Mouse (Mus musculus) hindbrain, postnatal 0 days (tissue): ENCODE data around the gene Wwp2. TPM values are rescaled to one million over a fixed set of nuclear protein-coding genes. Genes with fewer than 3 reads are reported as not detected.

Source experiments
- ATAC-seq: fragments of 200-750 bp; cut with Nextera tagmentation; 2 replicates; pipeline ENCODE4 v1.8.0; 2017; ENCODE audit warnings: mild to moderate bottlenecking, moderate TSS enrichment, moderate library complexity
- DNase-seq: peaks from one replicate; pipeline ENCODE4 v3.0.0-alpha.2; 2015; ENCODE audit warnings: low spot score
- H3K27ac ChIP-seq: fragments of 300-500 bp; sonication (generic); 2 replicates; pipeline ENCODE4 v1.5.1; 2014; ENCODE audit warnings: mild to moderate bottlenecking
- H3K27me3 ChIP-seq: fragments of 300-500 bp; sonication (generic); 2 replicates; pipeline ENCODE4 v1.6.1; 2014; ENCODE audit warnings: low read length, mixed read lengths; ENCODE audit not compliant: insufficient read depth
- H3K36me3 ChIP-seq: fragments of 300-500 bp; sonication (generic); 2 replicates; pipeline ENCODE4 v1.6.1; 2014; ENCODE audit warnings: low read length, mixed read lengths; ENCODE audit not compliant: insufficient read depth
- H3K4me1 ChIP-seq: fragments of 300-500 bp; sonication (generic); 2 replicates; pipeline ENCODE4 v1.6.1; 2014; ENCODE audit warnings: antibody characterized with exemption, low read length, mixed read lengths; ENCODE audit not compliant: insufficient read depth
- H3K4me2 ChIP-seq: fragments of 300-500 bp; sonication (generic); 2 replicates; pipeline ENCODE4 v1.6.1; 2014; ENCODE audit warnings: low read depth, mild to moderate bottlenecking, low read length, moderate library complexity, mixed read lengths
- H3K4me3 ChIP-seq: fragments of 300-500 bp; sonication (generic); 2 replicates; pipeline ENCODE4 v1.5.1; 2014; ENCODE audit warnings: low read length
- H3K9ac ChIP-seq: fragments of 300-500 bp; sonication (generic); replicated peaks from 2 replicates; pipeline ENCODE4 v1.6.1; 2014; ENCODE audit warnings: mild to moderate bottlenecking, low read length, moderate library complexity, mixed read lengths
- H3K9me3 ChIP-seq: fragments of 300-500 bp; sonication (generic); 2 replicates; pipeline ENCODE4 v1.6.1; 2016; ENCODE audit warnings: low read length, mixed read lengths
- CTCF ChIP-seq: IDR thresholded peaks from 2 replicates; pipeline ENCODE4 v1.5.1; 2016; ENCODE audit warnings: antibody characterized with exemption, control low read depth, low read depth
- WGBS: fragments of 180-500 bp; shearing (Covaris S2); extraction: QIAGEN DNeasy Blood & Tissue Kit; methylation state at CpG from one replicate; pipeline ENCODE4 v1.1.7; 2014; 5-methylcytosine and 5-hydroxymethylcytosine counted together
- polyA plus RNA-seq: library from polyadenylated mRNA; unstranded; fragments of >200 nt; fragmentation: Nextera tagmentation; extraction: Ambion mirVana; gene quantifications from 2 replicates; pipeline ENCODE4 v1.2.1, GENCODE M21; 2015
- total RNA-seq: library from RNA; depleted of rRNA; stranded (reverse); fragments of >200 nt; gene quantifications from 2 replicates; pipeline ENCODE4 v1.2.3, GENCODE M21; 2014

The Wwp2 gene
- total and polyA plus RNA-seq, 2 experiments from 2014 or later: 33.0 to 41.9 TPM

DNA sequence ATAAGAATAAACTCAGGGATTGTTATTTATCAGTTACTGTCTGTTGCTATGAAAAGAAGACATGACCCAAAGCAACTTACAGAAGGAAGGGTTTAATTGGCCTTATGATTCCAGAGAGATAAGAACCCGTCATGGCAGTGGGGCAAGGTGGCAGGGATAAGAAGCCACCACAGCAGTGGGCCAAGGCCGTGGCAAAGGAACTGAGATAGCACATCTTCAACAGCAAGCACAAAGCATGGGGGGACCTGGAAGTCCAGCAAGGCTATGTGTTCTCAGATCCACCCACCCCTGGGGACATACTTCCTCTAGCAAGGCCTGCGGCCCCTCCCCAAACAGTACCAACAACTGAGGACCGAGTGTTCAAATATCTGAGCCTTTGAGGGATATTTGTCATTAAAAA is 141.5 kb downstream of the Wwp2 start:
- DNase-seq (no peak), ATAC-seq (no peak)
- Histone ChIP-seq H3K4me2 (no peak overlapping the region), H3K9me3 (no peaks in the 10 kb centered on the region), H3K4me1 (no peaks in the 10 kb centered on the region), H3K27me3 (no peaks in the 10 kb centered on the region), H3K27ac (no peak overlapping the region), H3K4me3 (no peak overlapping the region), H3K36me3 (peaks cover 34% of the 10 kb centered on the region), H3K9ac (no peak overlapping the region)
- TF ChIP-seq CTCF: no peak
- WGBS: 89% methylated on average over 4 of the region's 4 CpGs

DNA sequence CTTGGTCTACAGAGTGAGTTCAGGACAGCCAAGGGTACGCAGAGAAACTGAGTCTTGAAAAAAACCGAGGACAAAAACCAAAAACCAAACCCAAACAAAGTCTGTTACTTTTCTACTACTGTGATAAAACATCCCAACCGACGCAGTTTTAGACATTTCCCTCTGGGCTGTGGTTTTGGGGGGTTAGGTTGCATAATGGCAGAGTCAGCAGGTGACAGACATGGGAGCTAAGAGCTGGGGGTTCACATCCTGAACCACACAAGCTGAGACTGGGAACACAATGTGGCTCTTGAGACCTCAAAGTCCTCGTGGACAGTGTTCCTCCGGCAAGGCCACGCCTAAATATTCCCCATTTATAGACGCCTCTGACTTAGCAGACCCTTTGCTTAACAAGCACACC is 142.0 kb downstream of the Wwp2 start:
- H3K4me3 ChIP-seq: no peak overlapping the region
- no peaks in the 10 kb centered on the region for H3K9me3 ChIP-seq
- DNase-seq (no peak), ATAC-seq (no peak)
- no peak for TF ChIP-seq CTCF
- H3K4me2 ChIP-seq: no peak overlapping the region
- no peaks in the 10 kb centered on the region for H3K4me1 ChIP-seq
- peaks cover 39% of the 10 kb centered on the region for H3K36me3 ChIP-seq
- H3K27ac ChIP-seq: no peak overlapping the region
- no peaks in the 10 kb centered on the region for H3K27me3 ChIP-seq
- 92% methylated on average over 8 of the region's 8 CpGs for WGBS
- H3K9ac ChIP-seq: no peak overlapping the region

DNA sequence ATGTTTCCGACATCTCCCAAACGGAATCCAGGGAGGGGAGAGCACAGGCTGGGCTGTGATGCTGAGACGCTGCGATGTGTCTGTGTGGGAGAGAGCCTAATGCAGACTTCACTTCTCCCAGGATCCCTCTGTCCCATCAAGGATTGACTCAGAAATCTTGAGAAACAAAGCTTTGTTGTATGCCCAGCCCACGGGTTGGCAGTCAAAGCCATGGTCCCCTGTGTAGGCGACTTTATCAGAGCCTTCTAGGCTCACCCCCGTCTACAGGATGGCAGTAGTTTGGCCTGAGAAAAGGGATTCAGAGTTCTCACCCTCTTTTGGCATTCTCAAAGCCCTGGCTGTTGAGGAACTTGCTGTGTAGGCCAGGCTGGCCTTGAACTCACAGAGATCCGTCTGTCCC is 142.4 kb downstream of the Wwp2 start:
- Histone ChIP-seq H3K9me3 (no peaks in the 10 kb centered on the region), H3K4me1 (no peaks in the 10 kb centered on the region), H3K9ac (no peak overlapping the region), H3K27ac (no peak overlapping the region), H3K4me3 (no peak overlapping the region), H3K36me3 (peaks cover 43% of the 10 kb centered on the region), H3K4me2 (no peak overlapping the region), H3K27me3 (no peaks in the 10 kb centered on the region)
- ATAC-seq (no peak), DNase-seq (no peak)
- 83% methylated on average over 8 of the region's 8 CpGs for WGBS
- TF ChIP-seq CTCF: no peak

DNA sequence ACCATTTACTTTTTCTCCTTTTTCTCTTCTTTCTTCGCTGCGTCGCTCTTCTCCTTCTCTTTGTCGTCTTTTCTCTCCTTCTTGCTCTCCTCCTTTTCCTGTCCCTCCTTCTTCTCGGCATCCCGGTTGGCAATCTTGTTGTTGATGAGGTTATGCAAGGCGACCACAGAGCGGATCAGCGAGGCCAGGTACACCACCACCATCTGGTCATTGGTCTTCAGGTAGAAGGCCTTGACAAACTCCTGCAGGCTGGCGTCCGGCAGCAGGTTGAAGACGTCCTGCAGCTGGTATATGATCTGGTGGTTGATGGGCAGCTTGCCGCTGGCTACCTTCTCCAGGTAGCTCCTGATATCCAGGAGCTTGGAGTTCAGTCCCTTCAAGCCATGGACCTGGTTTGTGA is 144.7 kb downstream of the Wwp2 start:
- no peak overlapping the region for H3K4me2 ChIP-seq
- no peaks in the 10 kb centered on the region for H3K4me1 ChIP-seq
- no peak overlapping the region for H3K27ac ChIP-seq
- WGBS: 94% methylated on average over 13 of the region's 13 CpGs
- H3K27me3 ChIP-seq: no peaks in the 10 kb centered on the region
- peaks cover 59% of the 10 kb centered on the region for H3K36me3 ChIP-seq
- TF ChIP-seq CTCF: no peak
- no peak overlapping the region for H3K4me3 ChIP-seq
- no peak for DNase-seq
- no peak overlapping the region for H3K9ac ChIP-seq
- ATAC-seq: no peak
- no peaks in the 10 kb centered on the region for H3K9me3 ChIP-seq

DNA sequence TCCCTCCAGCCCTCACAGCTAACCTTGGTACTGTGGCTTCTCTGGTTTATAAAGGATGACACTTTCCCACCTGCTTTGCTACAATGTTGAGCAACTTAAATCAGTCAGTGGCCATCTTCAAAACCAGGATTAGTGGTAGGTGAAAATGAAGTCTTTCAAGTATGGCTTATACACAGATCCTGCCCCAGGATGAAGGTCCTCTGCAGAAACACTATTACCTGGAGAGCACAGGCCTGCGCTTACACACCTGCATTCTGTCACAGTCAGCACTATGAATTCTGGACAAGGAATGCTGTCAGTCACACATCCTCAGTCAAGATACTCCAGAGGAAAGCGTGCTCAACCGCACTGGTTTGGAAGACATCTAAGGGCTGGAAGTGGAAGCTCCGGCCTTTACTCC is 145.4 kb downstream of the Wwp2 start:
- WGBS: 96% methylated on average over 4 of the region's 4 CpGs
- no peak for TF ChIP-seq CTCF
- Histone ChIP-seq H3K4me3 (no peak overlapping the region), H3K36me3 (peaks cover 62% of the 10 kb centered on the region), H3K27ac (no peak overlapping the region), H3K27me3 (no peaks in the 10 kb centered on the region), H3K9me3 (no peaks in the 10 kb centered on the region), H3K4me1 (no peaks in the 10 kb centered on the region; the same call in 1 of the 2 replicates), H3K4me2 (no peak overlapping the region), H3K9ac (no peak overlapping the region)
- no peak for DNase-seq
- ATAC-seq: no peak

DNA sequence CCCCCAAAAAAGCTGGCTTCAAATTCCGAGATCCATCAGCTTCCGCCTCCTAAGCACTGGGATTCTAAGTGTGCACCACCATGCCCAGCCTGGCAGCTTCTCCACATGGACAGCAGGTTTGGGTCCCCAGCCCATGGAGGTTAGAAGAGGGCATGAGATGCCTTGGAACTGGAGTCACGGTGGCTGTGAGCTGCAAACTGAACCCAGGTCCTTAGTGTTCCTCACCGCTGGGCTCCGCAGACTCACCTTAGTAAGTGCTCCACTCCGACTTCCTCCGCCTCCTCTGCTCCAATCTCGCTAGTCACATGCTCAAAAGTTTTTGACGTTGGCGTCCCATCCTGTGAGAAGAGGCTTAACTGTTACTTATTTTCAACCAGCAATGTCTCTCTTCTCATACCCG is 146.0 kb downstream of the Wwp2 start:
- ATAC-seq (no peak), DNase-seq (no peak)
- H3K27ac ChIP-seq: no peak overlapping the region
- no peak for TF ChIP-seq CTCF
- no peaks in the 10 kb centered on the region for H3K9me3 ChIP-seq
- H3K9ac ChIP-seq: no peak overlapping the region
- H3K4me1 ChIP-seq: no peaks in the 10 kb centered on the region; the same call in 1 of the 2 replicates
- no peak overlapping the region for H3K4me2 ChIP-seq
- H3K27me3 ChIP-seq: no peaks in the 10 kb centered on the region
- no peak overlapping the region for H3K4me3 ChIP-seq
- H3K36me3 ChIP-seq: peaks cover 62% of the 10 kb centered on the region
- 96% methylated on average over 11 of the region's 11 CpGs for WGBS

DNA sequence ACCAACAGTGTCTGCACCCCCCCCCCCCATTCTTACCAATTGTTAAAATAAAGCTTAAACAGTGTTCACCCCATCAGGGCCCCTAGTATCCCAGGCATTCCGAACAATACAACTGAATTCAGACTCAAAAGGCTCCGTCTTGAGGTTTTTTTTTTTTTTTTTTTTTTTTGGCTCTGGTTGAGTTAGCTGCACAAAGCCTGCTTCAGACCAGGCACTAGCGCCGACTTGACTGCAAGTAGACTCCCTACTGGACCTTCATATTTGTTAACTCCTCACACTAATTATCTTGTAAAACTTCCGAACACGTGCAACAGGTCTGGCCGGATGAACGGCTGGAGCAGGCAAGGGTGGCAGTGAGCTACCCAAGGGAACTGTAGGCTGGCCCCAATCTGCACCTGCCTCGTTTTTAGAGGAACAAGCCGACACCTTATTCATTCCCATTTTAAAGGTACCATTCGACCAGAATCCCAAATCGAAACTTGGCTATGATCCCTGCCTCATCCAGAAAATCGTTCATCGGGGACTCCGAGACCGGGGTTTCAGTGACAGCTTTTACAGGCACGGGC is 151.3 kb downstream of the Wwp2 start:
- peak overlapping the region; percentile 95 for H3K9ac ChIP-seq
- no peaks in the 10 kb centered on the region; the same call in 1 of the 2 replicates for H3K4me1 ChIP-seq
- WGBS: under 1% methylated on average over 17 of the region's 17 CpGs
- no peaks in the 10 kb centered on the region for H3K9me3 ChIP-seq
- peak overlapping the region; percentile 87 for H3K27ac ChIP-seq
- DNase-seq: peak; percentile 39
- peaks cover 30% of the 10 kb centered on the region for H3K36me3 ChIP-seq
- 0 out of 2 replicates have a peak, but pooled peaks have one; percentile 11 for ATAC-seq
- H3K27me3 ChIP-seq: no peaks in the 10 kb centered on the region
- peak overlapping the region; percentile 94 for H3K4me3 ChIP-seq
- peak overlapping the region; percentile 88 for H3K4me2 ChIP-seq
- TF ChIP-seq CTCF: no peak
